Mouse (Mus musculus) G1E (cell line): ENCODE measurements around the gene Zfp523.

ENCODE experiments used
- CTCF ChIP-seq: IDR thresholded peaks from 2 replicates; pipeline ENCODE4 v1.5.1; 2012; ENCODE audit warnings: low read depth, low read length, inconsistent platforms, mixed read lengths
- GATA1 ChIP-seq: IDR thresholded peaks from 2 replicates; pipeline ENCODE4 v1.6.1; 2012; ENCODE audit warnings: borderline replicate concordance, low read length, inconsistent platforms, mixed read lengths
- GATA2 ChIP-seq: IDR thresholded peaks from 2 replicates; pipeline ENCODE4 v1.6.1; 2012; ENCODE audit warnings: low read depth, low read length, inconsistent platforms, borderline replicate concordance
- POLR2AphosphoS5 ChIP-seq: IDR thresholded peaks from 2 replicates; pipeline ENCODE4 v1.6.1; 2012; ENCODE audit warnings: low read depth, low read length, inconsistent platforms; ENCODE audit not compliant: insufficient replicate concordance
- TAL1 ChIP-seq: conservative IDR thresholded peaks from 2 replicates; pipeline ENCODE4 v1.6.1; 2012; ENCODE audit warnings: low read depth, low read length, inconsistent platforms, mixed read lengths

DNA sequence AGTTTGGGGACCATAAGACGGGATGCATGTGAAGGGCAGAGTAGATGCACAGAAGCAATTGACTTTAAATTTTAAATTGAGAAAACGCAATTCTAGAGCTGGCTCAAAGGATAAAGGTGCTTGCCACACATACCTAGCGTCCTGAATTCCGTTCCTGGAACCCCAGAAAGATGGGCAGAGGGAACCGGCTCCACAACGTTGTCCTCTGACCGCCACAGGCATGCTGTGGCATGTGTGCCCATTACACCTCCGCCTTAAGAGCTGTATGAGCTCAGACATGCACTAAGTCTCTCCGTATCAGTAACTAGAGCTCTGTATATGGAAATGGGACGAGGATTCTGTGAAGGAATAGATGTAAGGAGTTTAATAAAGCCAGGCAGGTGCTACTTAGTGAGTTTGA, 47.7 kb downstream of the Zfp523 start:
- no peak for TF ChIP-seq CTCF
- TF ChIP-seq GATA1 = no peak
- no peak for TF ChIP-seq POLR2AphosphoS5
- TF ChIP-seq TAL1 = no peak
- TF ChIP-seq GATA2 = no peak
